Mouse (Mus musculus) Patski (cell line): Measurements from ENCODE around the gene Aff4. TPM values are rescaled to one million over a fixed set of nuclear protein-coding genes. Genes with fewer than 3 reads are reported as not detected.
"Not testable (repeated sequence)": the region's sequence is repeated elsewhere in the genome, so short reads cannot be mapped to it uniquely, and the experiment has no call there.

ENCODE experiments used
- ATAC-seq: fragments of 100-300 bp; one replicate; pipeline ENCODE4 v1.8.0; 2021
- CTCF ChIA-PET: fragments of 350-600 bp; sonication (Branson Sonifier 250); formaldehyde crosslinking; loops from one replicate; lab custom pipeline; 2022; ENCODE audit warnings: inconsistent platforms; lab: Charles Lee
- POLR2A ChIA-PET: fragments of 350-600 bp; sonication (Branson Sonifier 250); formaldehyde crosslinking; loops from one replicate; lab custom pipeline; 2022; ENCODE audit warnings: antibody characterized with exemption, inconsistent platforms; lab: Charles Lee
- DNase-seq: peaks from one replicate; pipeline ENCODE4 v3.0.0-alpha.2; 2011; ENCODE audit warnings: low read depth, low spot score
- H3K27me3 ChIP-seq: fragments of 371-371 bp; one replicate; pipeline ENCODE4 v1.5.1; 2021
- CTCF ChIP-seq: fragments of 100-300 bp; IDR thresholded peaks from one replicate; pipeline ENCODE4 v1.5.1; 2021
- in situ Hi-C: fragments of 300-500 bp; cut with MboI; formaldehyde crosslinking; loops from 3 replicates; pipeline ENCODE4 v1.11.1; 2018; ENCODE audit warnings: low pct_unique_long_range_greater_than_20kb, mixed read lengths
- polyA plus RNA-seq: library from polyadenylated mRNA; unstranded; gene quantifications from one replicate; pipeline ENCODE4 v1.2.3, GENCODE M21; 2021

Gene Aff4
- polyA plus RNA-seq = 73.6 TPM

DNA sequence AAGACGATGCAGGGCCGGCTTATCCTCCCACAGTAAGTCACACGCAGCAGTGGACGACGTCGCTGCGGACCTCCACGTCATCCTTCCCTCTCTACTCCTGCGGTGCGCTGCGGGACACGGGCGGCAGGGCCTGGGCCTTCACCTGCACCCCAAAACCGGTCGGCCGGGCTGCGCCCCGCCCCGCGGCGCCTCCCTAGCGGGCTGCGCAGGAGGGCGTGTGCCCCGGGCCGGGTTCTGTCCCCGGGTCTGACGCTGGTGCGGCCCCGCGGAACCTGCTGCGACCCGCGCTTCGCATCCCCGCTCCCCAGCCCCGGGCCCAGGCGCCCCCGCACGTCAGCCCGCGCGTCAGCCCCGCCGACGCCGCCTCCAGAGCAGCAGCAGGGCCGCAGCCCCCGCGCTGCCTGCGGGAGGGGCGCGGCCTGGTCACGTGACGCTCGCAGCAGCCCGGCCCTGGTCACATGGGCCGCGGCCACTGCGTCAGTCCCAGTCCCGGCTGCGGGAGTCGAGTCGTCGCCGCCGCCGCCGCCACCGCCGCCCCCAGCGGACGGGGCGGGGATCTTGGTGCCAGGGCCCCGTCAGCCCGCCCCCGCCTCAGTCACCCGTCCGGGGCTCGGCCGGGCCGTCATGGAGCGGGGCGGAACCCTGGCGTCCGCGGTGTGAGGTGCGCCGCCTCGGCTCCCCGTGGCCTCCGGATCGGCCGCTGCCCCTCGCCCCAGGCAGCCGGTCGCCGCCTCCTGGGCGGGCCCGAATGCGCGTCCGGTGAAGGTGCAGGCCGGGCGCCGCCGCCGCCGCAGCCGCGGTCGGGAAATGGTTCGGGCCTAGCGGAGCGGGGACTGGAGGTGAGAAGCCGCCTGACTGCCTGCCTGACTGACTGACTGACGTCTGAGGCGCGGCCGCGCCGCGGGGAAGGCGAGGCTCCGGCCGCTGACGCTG, at the start of gene Aff4:
TSS of gene Aff4 (plus strand) at position 543 of the 933 bp plus-strand sequence.
- no peaks in the 10 kb centered on the region for H3K27me3 ChIP-seq
- TF ChIP-seq CTCF = no peak
- in situ Hi-C loops = loop anchor here (5.0 kb wide), 1 partner anchor 48 kb away; the partner anchor contains the start of gene Hspa4
- CTCF ChIA-PET = no interaction called here
- POLR2A ChIA-PET = no interaction called here
- ATAC-seq (peak; percentile 88), DNase-seq (no peak)

GRCm38 (mm10) chr11:53301167-53301515, 49.5 kb upstream of the Aff4 start:
- ATAC-seq (no peak), DNase-seq (no peak)
- no peaks in the 10 kb centered on the region for H3K27me3 ChIP-seq
- POLR2A ChIA-PET = interaction anchor here (0.8 to 1.6 kb wide), 2 partner anchors 24 to 59 kb away, joined by 3 to 4 read pairs; partner anchors contain the start of gene Zcchc10
- CTCF ChIA-PET = interaction anchor here (1.0 to 1.4 kb wide), 2 partner anchors 13 to 53 kb away, joined by 3 to 4 read pairs; no protein-coding TSS in a partner anchor
- in situ Hi-C loops = loop anchor here (5.0 kb wide), 1 partner anchor 51 kb away; the partner anchor contains the start of gene Aff4
- no peak for TF ChIP-seq CTCF

- POLR2A ChIA-PET = no interaction called here
- DNase-seq = no peak
- in situ Hi-C loops = loop anchor here (5.0 kb wide), 1 partner anchor 48 kb away; the partner anchor contains the start of gene Aff4
- no peaks in the 10 kb centered on the region for H3K27me3 ChIP-seq
- CTCF ChIA-PET = interaction anchor here (1.4 kb wide), 1 partner anchor 10 kb away, joined by 3 read pairs; no protein-coding TSS in a partner anchor
- peak; percentile 29 for TF ChIP-seq CTCF
- no peak for ATAC-seq
Measured at GRCm38 (mm10) chr11:53304044-53304840, 46.4 kb upstream of the Aff4 start.

- DNase-seq = no peak
- ChIA-PET POLR2A (interaction anchor here (0.7 kb wide), 1 partner anchor 117 kb away, joined by 3 read pairs; no protein-coding TSS in a partner anchor), CTCF (interaction anchor here (1.3 to 2.3 kb wide), 2 partner anchors 10 to 18 kb away, joined by 4 to 5 read pairs; partner anchors contain the start of gene Zcchc10)
- ATAC-seq = no peak
- H3K27me3 ChIP-seq = no peaks in the 10 kb centered on the region
- no peak for TF ChIP-seq CTCF
- in situ Hi-C loops = no loop called here
Measured at GRCm38 (mm10) chr11:53306965-53307364, 43.7 kb upstream of the Aff4 start.

GRCm38 (mm10) chr11:53307558-53308065, 43.0 kb upstream of the Aff4 start:
- CTCF ChIA-PET = interaction anchor here (1.0 to 2.3 kb wide), 3 partner anchors 9 to 17 kb away, joined by 3 to 5 read pairs (median 4); partner anchors contain the start of gene Zcchc10
- no peak for ATAC-seq

DNA sequence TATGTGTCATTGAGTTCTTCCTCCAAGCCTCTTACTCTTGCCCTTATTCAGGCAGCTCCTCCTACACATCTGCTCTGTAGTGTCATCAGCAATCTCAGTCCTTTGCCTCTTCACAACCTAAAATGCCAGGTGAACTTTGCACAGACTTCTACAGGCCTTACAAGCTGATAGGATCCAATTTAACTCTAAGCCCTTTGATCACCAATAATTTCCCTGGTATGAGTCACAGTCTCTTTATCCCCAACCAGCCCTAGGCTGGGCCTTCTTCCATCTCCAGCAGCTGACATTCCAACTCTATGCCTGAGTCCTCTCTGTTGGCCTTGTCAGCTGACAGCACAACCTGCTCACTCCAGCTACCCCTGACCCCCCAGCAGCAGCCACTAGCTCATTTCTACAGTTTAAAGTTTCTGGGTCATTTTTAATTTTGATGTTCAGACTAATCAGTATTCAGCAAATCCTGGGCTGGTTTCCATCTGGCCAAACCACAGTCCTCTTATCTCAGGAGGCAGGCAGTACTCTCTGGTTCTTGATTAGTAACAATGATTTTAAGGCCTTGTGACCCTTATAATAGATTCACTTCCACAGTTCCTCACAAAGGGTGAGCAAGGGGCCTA, 42.3 kb upstream of the Aff4 start:
- CTCF ChIA-PET = interaction anchor here (1.0 to 2.3 kb wide), 3 partner anchors 8 to 17 kb away, joined by 3 to 5 read pairs (median 4); partner anchors contain the start of gene Zcchc10
- no peak for DNase-seq
- no peak for TF ChIP-seq CTCF
- ATAC-seq = peak; percentile 75
- in situ Hi-C loops = no loop called here
- POLR2A ChIA-PET = interaction anchor here (0.7 to 1.5 kb wide), 3 partner anchors 8 to 44 kb away, joined by 3 read pairs; partner anchors contain the start of gene Zcchc10
- H3K27me3 ChIP-seq = no peaks in the 10 kb centered on the region

More at GRCm38 (mm10) chr11:53307558-53308065, 43.0 kb upstream of the Aff4 start:
- no peaks in the 10 kb centered on the region for H3K27me3 ChIP-seq
- POLR2A ChIA-PET = interaction anchor here (0.7 to 1.5 kb wide), 2 partner anchors 9 to 45 kb away, joined by 3 read pairs; no protein-coding TSS in a partner anchor
- DNase-seq = no peak
- no peak for TF ChIP-seq CTCF
- in situ Hi-C loops = no loop called here

- ATAC-seq (peak; percentile 84), DNase-seq (peak; percentile 75)
Measured at GRCm38 (mm10) chr11:53308884-53309310, 41.7 kb upstream of the Aff4 start.

GRCm38 (mm10) chr11:53311385-53311784, 39.2 kb upstream of the Aff4 start:
- ChIA-PET CTCF (no interaction called here), POLR2A (no interaction called here)
- H3K27me3 ChIP-seq = no peaks in the 10 kb centered on the region
- no peak for TF ChIP-seq CTCF
- no peak for ATAC-seq
- in situ Hi-C loops = no loop called here
- DNase-seq = no peak

More at GRCm38 (mm10) chr11:53308884-53309310, 41.7 kb upstream of the Aff4 start:
- CTCF ChIA-PET = interaction anchor here (1.0 kb wide), 1 partner anchor 10 kb away, joined by 3 read pairs; no protein-coding TSS in a partner anchor
- POLR2A ChIA-PET = interaction anchor here (0.6 to 1.5 kb wide), 4 partner anchors 11 to 44 kb away, joined by 3 read pairs; partner anchors contain the start of gene Zcchc10
- no peaks in the 10 kb centered on the region for H3K27me3 ChIP-seq
- in situ Hi-C loops = no loop called here
- TF ChIP-seq CTCF = no peak

DNA sequence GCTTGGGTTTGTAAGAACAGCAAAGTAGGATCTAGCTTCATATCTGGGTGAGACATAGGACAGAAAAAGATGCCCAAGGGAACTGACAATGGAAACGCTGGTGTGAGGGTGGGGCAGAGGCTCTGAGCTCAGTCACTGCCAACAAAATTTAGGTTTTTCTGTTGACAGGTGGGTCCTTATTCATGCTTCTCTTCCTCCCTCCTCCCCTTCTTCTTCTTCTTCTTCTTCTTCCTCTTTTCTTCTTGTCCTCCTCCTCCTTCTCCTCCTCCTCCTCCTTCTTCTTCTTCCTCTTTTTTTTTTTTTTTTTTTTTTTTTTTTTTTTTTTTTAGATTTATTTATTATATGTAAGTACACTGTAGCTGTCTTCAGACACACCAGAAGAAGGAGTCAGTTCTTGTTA, 37.8 kb upstream of the Aff4 start:
- in situ Hi-C loops, DNase-seq, ATAC-seq, POLR2A ChIA-PET, H3K27me3 ChIP-seq: not testable (repeated sequence)
- CTCF ChIA-PET = interaction anchor here (0.6 to 1.5 kb wide), 2 partner anchors 12 to 15 kb away, joined by 3 to 4 read pairs; partner anchors contain the start of gene Zcchc10
